Mouse (Mus musculus): Measurements from ENCODE around the gene Fshr.

- TF ChIP-seq USF1 (IDR thresholded peaks at IDR 0.05; ENCODE audit: low read depth, low read length) (no peak), CTCF (IDR thresholded peaks at IDR 0.05 in 2 of 3, conservative IDR thresholded peaks at IDR 0.05 in 1 of 3; ENCODE audit: control insufficient read depth in 1 of 3, insufficient read depth in 1 of 3, low read depth in 2 of 3, low read length in 3 of 3, poor library complexity in 1 of 3, severe bottlenecking in 1 of 3) (no peak)
Measured at GRCm38 (mm10) chr17:89119250-89119649, 81.2 kb downstream of the Fshr start.

Measured in MEL (cell line).